In the genomic region with DNA sequence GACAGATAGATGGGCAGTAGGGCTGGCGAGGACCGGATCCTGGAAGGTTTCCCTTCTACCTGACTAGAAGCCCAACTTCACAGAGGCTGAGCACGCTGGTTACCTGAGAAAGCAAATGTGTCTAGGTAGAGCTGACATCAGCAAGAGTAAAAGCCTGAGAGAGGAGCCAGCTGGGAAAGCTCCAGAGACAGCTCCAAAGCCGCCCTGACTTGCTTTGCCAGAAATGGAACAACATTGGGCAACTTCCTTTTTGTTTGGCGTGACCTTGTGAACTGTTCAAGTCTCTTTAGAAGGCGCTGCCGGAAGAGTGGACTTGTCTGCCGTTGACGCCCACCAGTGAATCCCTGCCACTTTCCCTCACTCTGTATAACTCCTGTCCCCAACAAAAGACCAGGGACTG, we compare ENCODE assay signal across 15 mouse cellular contexts. TPM values are rescaled to one million over a fixed set of nuclear protein-coding genes. Genes with fewer than 3 reads are reported as not detected.
DNase-seq lines count a peak whose midpoint lies in the region; ATAC-seq and TF ChIP-seq lines count a peak whose summit lies in the region.
"Had no signal": no experiment of that assay in that cellular context is flagged by ENCODE, and none has a peak within 500 bp of the region (broad histone marks: within the 10 kb centered on the region; RNA-seq: fewer than 3 reads in every experiment).

No protein-coding gene starts in this region.

- peaks cover 3% of the 10 kb centered on the region; the same call in 1 of the 2 replicates for H3K4me1 ChIP-seq in liver, adult 2 months (ENCODE audit: control insufficient read depth, insufficient read depth, low read length)
- H3K4me1 ChIP-seq in liver, embryonic 12.5 days, result no peaks in the 10 kb centered on the region
- no peaks in the 10 kb centered on the region for H3K4me1 ChIP-seq in lung, embryonic 14.5 days (ENCODE audit: insufficient read depth)
- H3K4me1 ChIP-seq in stomach, embryonic 14.5 days (ENCODE audit: control insufficient read depth, insufficient read depth, low read length), result no peaks in the 10 kb centered on the region
- H3K4me1 ChIP-seq: midbrain, embryonic 13.5 days had no signal

- no peak for TF ChIP-seq POLR2A in liver, adult 2 months (IDR thresholded peaks at IDR 0.05; ENCODE audit: extremely low read depth, insufficient read depth, low read length)

- peak; percentile 25 for DNase-seq in adrenal gland, adult 2 months
- DNase-seq in adrenal gland, adult 18-20 months (ENCODE audit: low spot score in 2 of 2), result no peak
- peak; percentile 95 for DNase-seq in liver, adult 2 months (ENCODE audit: extremely low read depth, low read depth, low spot score)
- DNase-seq in lung, embryonic 14.5 days, result peak; percentile 90
- no peak for DNase-seq in right cerebral cortex, postnatal 14 days
- no peak for DNase-seq in right cerebral cortex, adult 2 months (ENCODE audit: low spot score in 2 of 2)
- DNase-seq: adrenal gland, adult 8-10 months; thymus, postnatal 4 days had no signal

- H3K9ac ChIP-seq in liver, adult 2 months (ENCODE audit: low read depth, low read length), result no peak overlapping the region
- H3K9ac ChIP-seq in liver, embryonic 12.5 days, result no peak overlapping the region
- no peak overlapping the region for H3K9ac ChIP-seq in lung, embryonic 14.5 days
- no peak overlapping the region for H3K9ac ChIP-seq in stomach, embryonic 14.5 days (replicated peaks; ENCODE audit: low read depth, low read length)
- H3K9ac ChIP-seq: midbrain, embryonic 13.5 days had no signal

- no peak overlapping the region for H3K4me2 ChIP-seq in liver, embryonic 12.5 days
- no peak overlapping the region for H3K4me2 ChIP-seq in lung, embryonic 14.5 days
- H3K4me2 ChIP-seq in stomach, embryonic 14.5 days (replicated peaks; ENCODE audit: low read depth, low read length), result no peak overlapping the region
- H3K4me2 ChIP-seq: liver, embryonic 11.5 days; midbrain, embryonic 13.5 days had no signal

- H3K36me3 ChIP-seq in liver, adult 2 months (ENCODE audit: control insufficient read depth, insufficient read depth, low read length), result no peaks in the 10 kb centered on the region
- H3K36me3 ChIP-seq in liver, embryonic 12.5 days, result no peaks in the 10 kb centered on the region
- H3K36me3 ChIP-seq in lung, embryonic 14.5 days (ENCODE audit: insufficient read depth), result no peaks in the 10 kb centered on the region
- H3K36me3 ChIP-seq in stomach, embryonic 14.5 days (ENCODE audit: control insufficient read depth, insufficient read depth, low read length), result no peaks in the 10 kb centered on the region
- H3K36me3 ChIP-seq: midbrain, embryonic 13.5 days had no signal

- no peaks in the 10 kb centered on the region for H3K9me3 ChIP-seq in liver, embryonic 12.5 days (replicated peaks)
- no peaks in the 10 kb centered on the region for H3K9me3 ChIP-seq in lung, embryonic 14.5 days (ENCODE audit: low read depth, low read length)
- H3K9me3 ChIP-seq in stomach, embryonic 14.5 days (ENCODE audit: control insufficient read depth, low read depth, low read length), result no peaks in the 10 kb centered on the region
- H3K9me3 ChIP-seq: midbrain, embryonic 13.5 days had no signal

- H3K27ac ChIP-seq in liver, adult 2 months (replicated peaks; ENCODE audit: insufficient read depth, low read depth, low read length), result no peak overlapping the region
- H3K27ac ChIP-seq in liver, embryonic 12.5 days, result no peak overlapping the region
- H3K27ac ChIP-seq in lung, embryonic 14.5 days (ENCODE audit: low read depth), result no peak overlapping the region
- H3K27ac ChIP-seq in stomach, embryonic 14.5 days (ENCODE audit: low read length), result no peak overlapping the region
- H3K27ac ChIP-seq: hindbrain, postnatal 0 days; midbrain, embryonic 13.5 days had no signal

- no peak for ATAC-seq in liver, embryonic 12.5 days
- ATAC-seq in lung, embryonic 14.5 days (ENCODE audit: insufficient read depth), result peak; percentile 65
- ATAC-seq in stomach, embryonic 14.5 days (ENCODE audit: insufficient number of reproducible peaks, insufficient read depth, low FRiP score, low read depth), result peak; percentile 33; the same call in 1 of the 2 replicates
- ATAC-seq: hindbrain, postnatal 0 days; midbrain, embryonic 13.5 days; Patski had no signal

- no peaks in the 10 kb centered on the region for H3K27me3 ChIP-seq in liver, adult 2 months (ENCODE audit: control insufficient read depth, insufficient read depth, low read length)
- H3K27me3 ChIP-seq in liver, embryonic 12.5 days (replicated peaks), result no peaks in the 10 kb centered on the region
- no peaks in the 10 kb centered on the region for H3K27me3 ChIP-seq in lung, embryonic 14.5 days (ENCODE audit: insufficient read depth, low read length)
- no peaks in the 10 kb centered on the region for H3K27me3 ChIP-seq in stomach, embryonic 14.5 days (ENCODE audit: control insufficient read depth, insufficient read depth, low read length)
- H3K27me3 ChIP-seq: midbrain, embryonic 13.5 days; Patski had no signal

- TF ChIP-seq CTCF in liver, adult 2 months (IDR thresholded peaks at IDR 0.05; ENCODE audit: low read depth, low read length), result no peak
- no peak for TF ChIP-seq CTCF in lung, embryonic 14.5 days (IDR thresholded peaks at IDR 0.05; ENCODE audit: low read depth)

- 22% methylated on average over 9 of the region's 9 CpGs for WGBS in liver, adult 2 months
- WGBS in liver, embryonic 12.5 days (ENCODE audit: insufficient replicate concordance), result 64% methylated on average over 9 of the region's 9 CpGs
- WGBS in lung, embryonic 14.5 days, result 49% methylated on average over 9 of the region's 9 CpGs
- WGBS in stomach, embryonic 14.5 days, result 53% methylated on average over 9 of the region's 9 CpGs

- no peaks in the 10 kb centered on the region for H3K79me2 ChIP-seq in liver, adult 2 months (ENCODE audit: control insufficient read depth, insufficient read depth, low read length)

- H3K4me3 ChIP-seq in liver, adult 2 months (ENCODE audit: insufficient read depth, low read depth, low read length), result no peak overlapping the region
- H3K4me3 ChIP-seq in liver, embryonic 12.5 days, result no peak overlapping the region
- H3K4me3 ChIP-seq in lung, embryonic 14.5 days (ENCODE audit: low read depth, low read length), result no peak overlapping the region
- H3K4me3 ChIP-seq in stomach, embryonic 14.5 days (ENCODE audit: low read depth, low read length), result no peak overlapping the region
- H3K4me3 ChIP-seq: erythroblast, embryonic 14.5 days; midbrain, embryonic 13.5 days had no signal

RNA-seq across cellular contexts. Expression of gene Lpar3, which starts 39.4 kb away (rescaled TPM):
- total RNA-seq in adrenal gland, adult 2 months (2021), result under 1 TPM; 0.10 to 0.12 TPM
- 0.39 and 0.76 TPM in 2 replicates for polyA plus RNA-seq in adrenal gland, adult 2 months (2012; rRNA removed)
- not detected for total RNA-seq in adrenal gland, adult 18-20 months (2021)
- total RNA-seq in liver, adult 2 months (2014; rRNA removed), result 0.09 TPM in 1 of 2 replicates, not detected in the other
- polyA plus RNA-seq in liver, adult 2 months (2012; rRNA removed), result 0.05 TPM in 1 of 2 replicates, not detected in the other
- polyA plus RNA-seq in liver, embryonic 12.5 days (2016; fragmentation: Nextera tagmentation; extraction: Ambion mirVana), result 0.05 and 0.06 TPM in 2 replicates
- 1.8 and 1.9 TPM in 2 replicates for polyA plus RNA-seq in lung, embryonic 14.5 days (2014; fragmentation: Nextera tagmentation; extraction: Ambion mirVana)
- polyA plus RNA-seq in stomach, embryonic 14.5 days (2014; fragmentation: Nextera tagmentation; extraction: Ambion mirVana), result 0.78 and 1.2 TPM in 2 replicates

Comparison
In these comparisons a context has a peak if more than half of its experiments do, and no peak if none do; other contexts are left out.
1. DNase-seq: peak in adrenal gland, adult 2 months (single experiment), liver, adult 2 months (single experiment) and lung, embryonic 14.5 days (single experiment); none in adrenal gland, adult 18-20 months (0 of 2), right cerebral cortex, postnatal 14 days (single experiment) and right cerebral cortex, adult 2 months (0 of 2).